Mouse (Mus musculus): ENCODE measurements around the gene Iqschfp. TPM values are rescaled to one million over a fixed set of nuclear protein-coding genes. Genes with fewer than 3 reads are reported as not detected.

The Iqschfp gene
- polyA plus RNA-seq, 1 experiment, result not detected

DNA sequence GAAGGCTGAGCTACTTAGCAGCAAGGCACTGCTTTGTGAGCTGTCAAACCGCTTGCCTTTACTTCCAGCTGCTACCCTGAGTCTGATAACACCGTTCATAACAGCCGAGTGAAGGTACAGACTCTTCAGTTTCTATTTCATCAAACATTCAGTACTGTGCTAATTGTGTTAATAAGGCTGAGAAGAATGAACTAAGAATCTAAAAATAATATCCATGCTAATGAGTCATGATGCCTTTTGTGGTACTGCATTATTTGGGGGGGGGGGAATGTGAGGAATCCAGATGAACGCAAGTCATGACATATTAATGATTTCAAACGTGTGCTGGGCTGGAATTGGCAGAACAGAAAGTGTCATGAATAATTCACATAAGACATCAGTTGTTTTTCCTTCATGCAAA, 513.7 kb downstream of the Iqschfp start:
- no peak overlapping the region for H3K4me3 ChIP-seq (ENCODE audit: insufficient read depth, poor library complexity, severe bottlenecking)

DNA sequence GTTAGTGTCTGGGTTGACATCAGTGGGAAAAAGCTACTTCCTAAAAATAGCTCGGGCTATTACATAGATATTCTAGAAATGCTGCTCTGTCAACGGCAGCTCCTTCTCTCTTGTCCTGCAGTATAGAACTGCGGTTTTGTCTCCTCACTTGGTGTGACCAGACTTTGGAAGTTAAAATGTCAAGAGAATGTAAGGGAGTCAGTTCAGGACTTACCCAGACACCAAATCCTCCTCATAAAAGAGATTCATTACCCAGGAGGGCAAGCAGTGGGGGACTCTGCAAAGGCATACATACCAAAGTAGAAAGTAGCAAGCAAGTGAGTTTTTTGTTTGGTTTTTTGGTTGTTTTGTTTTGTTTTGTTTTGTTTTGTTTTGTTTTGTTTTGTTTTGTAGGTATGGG, 520.2 kb downstream of the Iqschfp start:
- H3K4me3 ChIP-seq (ENCODE audit: insufficient read depth, poor library complexity, severe bottlenecking), result no peak overlapping the region
- H3K79me3 ChIP-seq (ENCODE audit: low read depth), result no peaks in the 10 kb centered on the region
- H3K36me3 ChIP-seq (ENCODE audit: control insufficient read depth, insufficient read depth), result no peaks in the 10 kb centered on the region
- TF ChIP-seq USF1 (IDR thresholded peaks at IDR 0.05; ENCODE audit: low read depth) (no peak), MYOD1 (IDR thresholded peaks at IDR 0.05; ENCODE audit: control insufficient read depth, insufficient read length, low read depth) (no peak), MYOG (IDR thresholded peaks at IDR 0.05; ENCODE audit: control insufficient read depth, extremely low read depth, insufficient read length) (no peak), FOSL1 (IDR thresholded peaks at IDR 0.05; ENCODE audit: insufficient read depth, low read length, poor library complexity, severe bottlenecking) (no peak), MAX (IDR thresholded peaks at IDR 0.05) (no peak), CEBPB (IDR thresholded peaks at IDR 0.05; ENCODE audit: low read depth) (no peak), CTCF (IDR thresholded peaks at IDR 0.05; ENCODE audit: control insufficient read depth, insufficient read depth, insufficient read length) (no peak)
- H3K27me3 ChIP-seq (ENCODE audit: control insufficient read depth, insufficient read depth, insufficient read length), result peaks cover 18% of the 10 kb centered on the region
- H3ac ChIP-seq (ENCODE audit: control insufficient read depth, insufficient read length, low read depth), result no peak overlapping the region
- no peaks in the 10 kb centered on the region for H3K79me2 ChIP-seq (ENCODE audit: control insufficient read depth, insufficient read depth)

More for the DNA sequence above, 513.7 kb downstream of the Iqschfp start:
- no peaks in the 10 kb centered on the region for H3K79me3 ChIP-seq (ENCODE audit: low read depth)
- no peaks in the 10 kb centered on the region for H3K79me2 ChIP-seq (ENCODE audit: control insufficient read depth, insufficient read depth)
- no peak overlapping the region for H3ac ChIP-seq (ENCODE audit: control insufficient read depth, insufficient read length, low read depth)
- peaks cover 7% of the 10 kb centered on the region for H3K27me3 ChIP-seq (ENCODE audit: control insufficient read depth, insufficient read depth, insufficient read length)
- TF ChIP-seq MYOD1 (IDR thresholded peaks at IDR 0.05; ENCODE audit: control insufficient read depth, insufficient read length, low read depth) (no peak), MYOG (IDR thresholded peaks at IDR 0.05; ENCODE audit: control insufficient read depth, extremely low read depth, insufficient read length) (no peak), FOSL1 (IDR thresholded peaks at IDR 0.05; ENCODE audit: insufficient read depth, low read length, poor library complexity, severe bottlenecking) (no peak)
- H3K36me3 ChIP-seq (ENCODE audit: control insufficient read depth, insufficient read depth), result no peaks in the 10 kb centered on the region

DNA sequence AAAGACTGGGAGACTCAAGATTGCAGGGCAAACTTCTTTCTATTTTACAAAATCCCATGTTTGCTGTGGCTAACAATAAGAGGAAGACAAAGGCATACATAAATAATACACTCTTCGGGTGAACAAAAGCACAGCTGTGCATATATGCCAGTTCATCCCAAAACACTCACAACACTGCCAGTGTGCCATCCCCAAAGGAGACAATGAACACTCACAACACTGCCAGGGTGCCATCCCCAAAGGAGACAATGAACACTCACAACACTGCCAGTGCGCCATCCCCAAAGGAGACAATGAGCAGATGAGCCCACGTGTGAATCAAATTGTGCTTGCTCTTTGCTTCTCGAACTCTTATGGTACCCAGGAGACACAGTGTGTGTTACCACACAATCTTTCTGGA, 527.8 kb downstream of the Iqschfp start:
- Histone ChIP-seq H3K4me3 (ENCODE audit: insufficient read depth, poor library complexity, severe bottlenecking) (no peak overlapping the region), H3K36me3 (ENCODE audit: control insufficient read depth, insufficient read depth) (no peaks in the 10 kb centered on the region), H3K79me2 (ENCODE audit: control insufficient read depth, insufficient read depth) (no peaks in the 10 kb centered on the region), H3K27me3 (ENCODE audit: control insufficient read depth, insufficient read depth, insufficient read length) (peaks cover 21% of the 10 kb centered on the region), H3K79me3 (ENCODE audit: low read depth) (no peaks in the 10 kb centered on the region), H3ac (ENCODE audit: control insufficient read depth, insufficient read length, low read depth) (no peak overlapping the region)
- no peak for TF ChIP-seq FOSL1 (IDR thresholded peaks at IDR 0.05; ENCODE audit: insufficient read depth, low read length, poor library complexity, severe bottlenecking)
- no peak for TF ChIP-seq CEBPB (IDR thresholded peaks at IDR 0.05; ENCODE audit: low read depth)

DNA sequence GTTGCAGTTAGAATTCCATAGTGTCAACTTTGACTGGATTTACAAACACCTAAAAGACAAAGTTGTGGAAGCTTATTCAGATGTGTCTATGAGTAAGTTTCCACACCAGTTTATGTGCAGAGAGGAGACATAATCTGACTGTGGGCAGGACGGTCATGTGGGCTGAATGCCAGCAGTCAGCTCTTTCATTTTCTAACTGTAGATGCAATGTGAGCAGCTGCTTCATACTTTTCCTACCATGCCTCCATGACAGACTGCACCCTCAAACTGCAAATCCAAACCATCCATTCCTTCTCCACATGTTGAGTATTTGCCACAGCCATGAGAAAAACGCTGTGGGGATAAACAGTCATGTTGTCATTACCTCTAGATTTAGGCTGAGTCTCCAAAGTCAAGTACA, 528.9 kb downstream of the Iqschfp start:
- TF ChIP-seq CEBPB (IDR thresholded peaks at IDR 0.05; ENCODE audit: low read depth) (no peak), USF1 (IDR thresholded peaks at IDR 0.05; ENCODE audit: low read depth) (no peak), FOSL1 (IDR thresholded peaks at IDR 0.05; ENCODE audit: insufficient read depth, low read length, poor library complexity, severe bottlenecking) (no peak), MAX (IDR thresholded peaks at IDR 0.05) (no peak), MYOG (IDR thresholded peaks at IDR 0.05; ENCODE audit: control insufficient read depth, extremely low read depth, insufficient read length) (no peak), MYOD1 (IDR thresholded peaks at IDR 0.05; ENCODE audit: control insufficient read depth, insufficient read length, low read depth) (no peak), CTCF (IDR thresholded peaks at IDR 0.05; ENCODE audit: control insufficient read depth, insufficient read depth, insufficient read length) (no peak)
- H3K27me3 ChIP-seq (ENCODE audit: control insufficient read depth, insufficient read depth, insufficient read length), result peaks cover 22% of the 10 kb centered on the region
- H3K79me3 ChIP-seq (ENCODE audit: low read depth), result no peaks in the 10 kb centered on the region
- no peak overlapping the region for H3K4me3 ChIP-seq (ENCODE audit: insufficient read depth, poor library complexity, severe bottlenecking)
- H3ac ChIP-seq (ENCODE audit: control insufficient read depth, insufficient read length, low read depth), result no peak overlapping the region
- no peaks in the 10 kb centered on the region for H3K36me3 ChIP-seq (ENCODE audit: control insufficient read depth, insufficient read depth)
- H3K79me2 ChIP-seq (ENCODE audit: control insufficient read depth, insufficient read depth), result no peaks in the 10 kb centered on the region

DNA sequence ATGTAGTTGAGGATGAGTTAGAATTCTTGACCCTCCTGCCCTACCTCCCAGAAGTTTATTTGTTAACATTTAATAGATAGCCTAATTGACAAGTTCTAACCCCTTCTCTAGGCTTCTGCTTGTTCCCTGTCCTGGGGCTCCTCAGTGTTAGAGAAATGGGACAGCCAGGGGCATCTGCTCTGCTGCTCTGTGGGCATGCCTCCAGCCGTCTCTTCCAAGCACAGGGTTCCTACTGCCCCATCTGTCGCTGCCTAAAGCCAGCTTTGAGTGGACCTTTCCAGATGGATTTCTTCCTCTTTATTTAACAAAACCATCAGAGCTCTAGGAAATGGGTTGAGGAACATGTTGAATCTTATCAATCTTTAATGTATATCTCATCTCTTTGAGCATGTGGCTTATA, 529.8 kb downstream of the Iqschfp start:
- no peaks in the 10 kb centered on the region for H3K79me3 ChIP-seq (ENCODE audit: low read depth)
- no peak overlapping the region for H3ac ChIP-seq (ENCODE audit: control insufficient read depth, insufficient read length, low read depth)
- H3K27me3 ChIP-seq (ENCODE audit: control insufficient read depth, insufficient read depth, insufficient read length), result peaks cover 25% of the 10 kb centered on the region
- no peaks in the 10 kb centered on the region for H3K79me2 ChIP-seq (ENCODE audit: control insufficient read depth, insufficient read depth)
- TF ChIP-seq MAX (IDR thresholded peaks at IDR 0.05) (no peak), MYOD1 (IDR thresholded peaks at IDR 0.05; ENCODE audit: control insufficient read depth, insufficient read length, low read depth) (no peak), USF1 (IDR thresholded peaks at IDR 0.05; ENCODE audit: low read depth) (no peak), MYOG (IDR thresholded peaks at IDR 0.05; ENCODE audit: control insufficient read depth, extremely low read depth, insufficient read length) (no peak), CTCF (IDR thresholded peaks at IDR 0.05; ENCODE audit: control insufficient read depth, insufficient read depth, insufficient read length) (no peak), CEBPB (IDR thresholded peaks at IDR 0.05; ENCODE audit: low read depth) (no peak), FOSL1 (IDR thresholded peaks at IDR 0.05; ENCODE audit: insufficient read depth, low read length, poor library complexity, severe bottlenecking) (no peak)
- H3K36me3 ChIP-seq (ENCODE audit: control insufficient read depth, insufficient read depth), result no peaks in the 10 kb centered on the region
- no peak overlapping the region for H3K4me3 ChIP-seq (ENCODE audit: insufficient read depth, poor library complexity, severe bottlenecking)

DNA sequence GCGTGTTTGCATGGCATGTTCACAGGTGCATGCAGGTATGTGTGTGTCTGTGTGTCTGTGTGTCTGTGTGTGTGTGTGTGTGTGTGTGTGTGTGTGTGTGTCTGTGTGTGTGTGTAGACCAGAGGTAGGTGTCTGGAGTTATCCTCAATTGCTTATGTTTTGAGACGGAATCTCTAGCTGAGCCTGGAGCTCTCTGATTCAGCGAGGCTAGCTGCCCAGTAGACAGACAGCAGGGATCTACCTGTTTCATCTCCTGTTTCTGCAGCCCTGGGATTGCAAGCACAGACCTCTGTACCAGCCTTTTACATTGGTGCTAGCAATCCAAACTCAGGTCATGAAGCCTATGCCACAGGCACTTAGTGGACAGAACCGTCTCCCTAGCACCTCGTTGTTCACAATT, 536.0 kb downstream of the Iqschfp start:
- no peak overlapping the region for H3ac ChIP-seq (ENCODE audit: control insufficient read depth, insufficient read length, low read depth)
- H3K27me3 ChIP-seq (ENCODE audit: control insufficient read depth, insufficient read depth, insufficient read length), result peaks cover 17% of the 10 kb centered on the region
- H3K4me3 ChIP-seq (ENCODE audit: insufficient read depth, poor library complexity, severe bottlenecking), result no peak overlapping the region
- H3K79me2 ChIP-seq (ENCODE audit: control insufficient read depth, insufficient read depth), result no peaks in the 10 kb centered on the region
- H3K79me3 ChIP-seq (ENCODE audit: low read depth), result no peaks in the 10 kb centered on the region
- no peak for TF ChIP-seq USF1 (IDR thresholded peaks at IDR 0.05; ENCODE audit: low read depth)
- TF ChIP-seq MYOG (IDR thresholded peaks at IDR 0.05; ENCODE audit: control insufficient read depth, extremely low read depth, insufficient read length), result no peak
- no peak for TF ChIP-seq FOSL1 (IDR thresholded peaks at IDR 0.05; ENCODE audit: insufficient read depth, low read length, poor library complexity, severe bottlenecking)
- TF ChIP-seq MYOD1 (IDR thresholded peaks at IDR 0.05; ENCODE audit: control insufficient read depth, insufficient read length, low read depth), result no peak
- no peak for TF ChIP-seq CEBPB (IDR thresholded peaks at IDR 0.05; ENCODE audit: low read depth)
- no peak for TF ChIP-seq MAX (IDR thresholded peaks at IDR 0.05)
- TF ChIP-seq CTCF (IDR thresholded peaks at IDR 0.05; ENCODE audit: control insufficient read depth, insufficient read depth, insufficient read length), result no peak
- H3K36me3 ChIP-seq (ENCODE audit: control insufficient read depth, insufficient read depth), result no peaks in the 10 kb centered on the region

All from C2C12 (cell line).